Mouse (Mus musculus) cerebellum, adult 18-20 months (tissue): Measurements from ENCODE around the gene Golgb1.
A peak's percentile ranks its signal among the peaks of the same experiment; 100 is the strongest.

Experiments used
- DNase-seq, 2 experiments: peaks; one replicate each; pipeline ENCODE4 v3.0.0; 2021

Golgb1 gene

GRCm38 (mm10) chr16:36944895-36945424 lies 70.0 kb downstream of the Golgb1 start:
- DNase-seq, result peak; percentile 36 to 45

DNA sequence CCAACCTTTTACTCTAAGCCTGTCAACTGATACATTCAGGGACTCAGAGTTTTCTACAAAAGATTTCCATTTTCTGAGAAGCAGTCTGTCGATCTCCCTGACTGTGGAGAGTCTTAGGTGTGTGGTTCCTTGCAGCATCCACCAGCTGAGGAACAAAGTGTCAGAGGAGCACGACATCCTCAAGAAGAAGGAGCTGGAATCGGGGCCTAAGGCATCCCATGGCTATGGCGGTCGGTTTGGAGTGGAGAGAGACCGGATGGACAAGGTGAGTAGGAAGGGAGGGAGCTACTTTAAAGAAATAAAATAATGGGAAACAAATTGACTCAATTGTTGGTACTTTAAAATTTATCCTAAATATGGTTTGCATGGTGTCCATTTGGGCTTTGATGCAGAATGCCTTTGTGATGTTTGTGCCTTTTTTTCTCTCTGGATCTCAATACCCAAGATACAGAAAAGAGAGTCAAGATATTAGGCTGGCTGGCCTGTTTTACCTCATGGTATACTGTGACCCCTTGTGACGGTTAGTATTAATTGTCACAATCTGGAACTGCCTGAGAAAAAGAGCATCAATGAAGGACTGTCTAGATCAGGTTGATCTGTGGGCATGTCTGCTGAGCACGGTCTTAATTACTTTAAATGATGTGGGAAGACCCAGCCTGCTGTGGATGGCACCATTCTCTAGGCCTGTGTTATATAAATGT lies 71.7 kb downstream of the Golgb1 start:
- DNase-seq, result no peak

DNA sequence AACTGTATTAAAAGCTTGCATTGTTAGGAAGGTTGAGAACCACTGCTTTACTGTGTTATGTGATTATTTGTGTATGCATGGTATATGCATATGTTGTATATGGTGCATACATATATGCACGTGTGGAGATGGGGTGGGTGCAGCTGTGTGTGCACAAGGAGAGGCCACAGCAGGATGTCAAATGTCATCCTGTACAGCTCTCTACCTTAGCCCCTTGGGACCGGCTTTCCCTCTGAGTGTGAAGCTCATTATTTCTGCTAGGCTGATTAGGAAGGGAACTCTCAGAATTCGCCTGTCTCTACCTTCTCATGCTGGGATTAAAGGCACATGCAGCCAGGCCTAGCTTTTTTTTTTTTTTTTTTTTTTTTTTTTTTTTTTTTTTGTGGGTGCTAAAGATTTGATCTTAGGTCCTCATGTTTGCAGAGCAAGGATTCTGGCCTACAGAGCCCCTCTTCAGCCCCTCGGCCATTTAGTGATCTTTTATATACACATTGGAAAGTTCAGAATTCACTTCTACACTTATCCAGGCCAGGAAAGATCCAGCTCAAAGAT lies 72.8 kb downstream of the Golgb1 start:
- no peak for DNase-seq

DNA sequence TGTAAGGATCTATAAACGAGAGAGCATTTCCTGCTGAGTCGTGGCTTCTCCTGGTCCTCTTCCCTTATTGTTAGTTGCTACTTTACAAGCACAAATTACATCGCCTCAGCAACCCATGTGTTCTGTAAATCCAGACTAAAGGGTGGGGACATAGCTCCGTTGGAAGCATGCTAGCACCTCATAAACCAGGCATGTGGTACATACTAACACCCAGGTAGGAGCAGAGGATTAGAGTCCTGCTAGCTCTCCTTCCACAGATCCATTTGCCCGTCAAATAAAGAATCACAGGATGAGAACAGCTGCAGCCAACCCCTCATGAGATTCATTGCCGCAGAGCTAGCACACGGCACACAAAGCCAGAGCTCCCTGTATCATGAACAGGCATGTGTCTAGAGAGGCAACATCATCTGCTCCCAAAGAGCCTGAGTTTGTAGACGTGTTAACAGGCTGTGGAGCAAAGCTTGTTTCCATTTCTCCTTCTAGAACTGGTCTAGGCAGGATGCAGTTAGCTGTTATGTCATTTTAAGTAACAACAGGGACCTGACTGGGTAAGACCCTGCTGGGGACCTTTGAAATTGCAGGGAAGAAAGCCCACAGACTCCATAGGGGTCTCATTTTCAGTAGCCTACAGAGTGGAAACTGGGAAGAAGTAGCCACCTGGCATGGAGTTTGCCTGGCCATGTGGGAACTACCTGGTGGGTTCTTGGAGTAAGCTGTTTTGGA lies 74.8 kb downstream of the Golgb1 start:
- no peak for DNase-seq

- DNase-seq, result peak; percentile 50 to 59
Observed at GRCm38 (mm10) chr16:36951029-36951428, 76.1 kb downstream of the Golgb1 start.

DNA sequence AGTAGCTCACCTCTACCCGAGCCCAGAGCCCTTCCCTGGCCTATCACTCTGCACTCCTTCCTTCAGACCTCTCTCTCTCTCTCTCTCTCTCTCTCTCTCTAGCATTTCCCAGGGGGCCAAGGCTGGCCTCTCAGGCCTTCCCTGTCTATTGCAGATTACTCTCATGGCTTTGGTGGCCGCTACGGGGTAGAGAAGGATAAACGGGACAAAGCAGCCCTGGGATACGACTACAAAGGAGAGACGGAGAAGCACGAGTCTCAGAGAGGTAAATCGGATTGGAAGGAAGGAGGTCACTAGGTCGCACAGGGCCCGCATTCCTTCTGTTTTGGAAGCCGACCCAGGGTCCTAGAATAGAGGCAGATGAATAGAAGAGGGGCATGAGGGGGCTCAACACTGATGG lies 80.2 kb downstream of the Golgb1 start:
- no peak for DNase-seq

GRCm38 (mm10) chr16:36963415-36963814 lies 88.5 kb downstream of the Golgb1 start:
- DNase-seq, result no peak

- DNase-seq, result no peak
Observed at GRCm38 (mm10) chr16:36979127-36979526, 104.2 kb downstream of the Golgb1 start.
